Mouse (Mus musculus): Measurements from ENCODE around the gene Rasal1.

Rasal1 gene

GRCm38 (mm10) chr5:120693931-120694694 lies 45.5 kb downstream of the Rasal1 start:
- no peak for DNase-seq (ENCODE audit: low read depth, low spot score)

- no peak for DNase-seq (ENCODE audit: low read depth, low spot score)
These were observed 46.1 kb downstream of the Rasal1 start for GRCm38 (mm10) chr5:120694695-120695074.

GRCm38 (mm10) chr5:120696057-120696743 lies 47.6 kb downstream of the Rasal1 start:
- DNase-seq (ENCODE audit: low read depth, low spot score): no peak

- DNase-seq (ENCODE audit: low read depth, low spot score): no peak
These were observed 48.3 kb downstream of the Rasal1 start for GRCm38 (mm10) chr5:120696865-120697264.

GRCm38 (mm10) chr5:120698181-120698580 lies 49.6 kb downstream of the Rasal1 start:
- no peak for DNase-seq (ENCODE audit: low read depth, low spot score)

- DNase-seq (ENCODE audit: low read depth, low spot score): no peak
These were observed 50.3 kb downstream of the Rasal1 start for GRCm38 (mm10) chr5:120698801-120699391.

GRCm38 (mm10) chr5:120700996-120701790 lies 52.6 kb downstream of the Rasal1 start:
- DNase-seq (ENCODE audit: low read depth, low spot score): no peak

GRCm38 (mm10) chr5:120702421-120702820 lies 53.8 kb downstream of the Rasal1 start:
- no peak for DNase-seq (ENCODE audit: low read depth, low spot score)

- no peak for DNase-seq (ENCODE audit: low read depth, low spot score)
These were observed 54.4 kb downstream of the Rasal1 start for GRCm38 (mm10) chr5:120702969-120703368.

- no peak for DNase-seq (ENCODE audit: low read depth, low spot score)
These were observed 55.0 kb downstream of the Rasal1 start for GRCm38 (mm10) chr5:120703660-120704059.

- DNase-seq (ENCODE audit: low read depth, low spot score): no peak
These were observed 55.8 kb downstream of the Rasal1 start for GRCm38 (mm10) chr5:120704421-120704820.

GRCm38 (mm10) chr5:120706541-120706940 lies 57.9 kb downstream of the Rasal1 start:
- DNase-seq (ENCODE audit: low read depth, low spot score): no peak

GRCm38 (mm10) chr5:120706976-120707375 lies 58.4 kb downstream of the Rasal1 start:
- DNase-seq (ENCODE audit: low read depth, low spot score): no peak

GRCm38 (mm10) chr5:120710161-120710825 lies 61.7 kb downstream of the Rasal1 start:
- DNase-seq (ENCODE audit: low read depth, low spot score): no peak

GRCm38 (mm10) chr5:120710826-120711248 lies 62.2 kb downstream of the Rasal1 start:
- no peak for DNase-seq (ENCODE audit: low read depth, low spot score)

GRCm38 (mm10) chr5:120711416-120711815 lies 62.8 kb downstream of the Rasal1 start:
- DNase-seq (ENCODE audit: low read depth, low spot score): no peak

GRCm38 (mm10) chr5:120711827-120712226 lies 63.2 kb downstream of the Rasal1 start, which contains the start of gene Dtx1:
TSS of gene Dtx1 (minus strand) at chr5:120711927.
- no peak for DNase-seq (ENCODE audit: low read depth, low spot score)

- no peak for DNase-seq (ENCODE audit: low read depth, low spot score)
These were observed 64.1 kb downstream of the Rasal1 start for GRCm38 (mm10) chr5:120712721-120713120.

- peak; percentile 54 for DNase-seq (ENCODE audit: low read depth, low spot score)
These were observed 65.7 kb downstream of the Rasal1 start for GRCm38 (mm10) chr5:120714314-120714713.

GRCm38 (mm10) chr5:120717136-120717535 lies 68.5 kb downstream of the Rasal1 start:
- no peak for DNase-seq (ENCODE audit: low read depth, low spot score)
